Mouse (Mus musculus) cerebellum, adult 2 months (tissue): ENCODE measurements at regions not wholly inside any gene's neighbourhood (a gene's known extent, or its start where the extent isn't known, plus 50 kb on each side); places are given as distances from the start of the nearest gene placed in this dataset.

Experiments
- CTCF ChIP-seq: fragments of 200-500 bp; IDR thresholded peaks from 2 replicates; pipeline ENCODE4 v1.5.1; 2011; ENCODE audit warnings: low read depth, mild to moderate bottlenecking, control low read depth, low read length, moderate library complexity, borderline replicate concordance; ENCODE audit not compliant: insufficient read depth
- POLR2A ChIP-seq: fragments of 200-500 bp; IDR thresholded peaks from 2 replicates; pipeline ENCODE4 v1.6.1; 2011; ENCODE audit warnings: low read length, control low read depth, borderline replicate concordance; ENCODE audit not compliant: insufficient read depth

DNA sequence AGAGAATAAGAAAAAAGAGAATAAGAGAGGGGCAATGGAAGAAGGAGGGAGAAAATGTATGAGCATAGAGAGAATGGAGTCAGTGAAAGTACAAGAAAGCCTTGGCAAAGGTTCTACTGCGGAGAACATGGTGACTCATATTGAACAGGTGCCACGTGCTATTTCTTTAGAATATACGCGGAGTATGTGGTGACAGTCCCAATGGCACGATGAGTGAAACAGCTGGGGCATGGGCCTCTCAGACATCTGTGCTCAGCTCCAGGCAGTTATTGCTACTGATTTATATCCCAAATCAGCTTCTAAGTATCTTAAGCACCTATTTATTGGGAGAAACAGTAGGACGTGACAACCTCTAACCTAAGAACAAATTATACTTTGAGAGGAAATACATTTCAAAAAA is 104.5 kb upstream of the Mef2c start:
- TF ChIP-seq POLR2A (no peak), CTCF (no peak)
